ENCODE assay signal across 8 mouse cellular contexts in genomic region chr16:11983616-11984270, GRCm38 (mm10). TPM values are rescaled to one million over a fixed set of nuclear protein-coding genes. Genes with fewer than 3 reads are reported as not detected.
DNase-seq lines count a peak whose midpoint lies in the region; ATAC-seq and TF ChIP-seq lines count a peak whose summit lies in the region.

Shisa9 (plus strand) TSS chr16:11984113.

- H3K4me2 ChIP-seq in heart, embryonic 16.5 days (ENCODE audit: low read depth, low read length): peak within 1 kb of the TSS; percentile 96
- H3K4me2 ChIP-seq in stomach, postnatal 0 days (replicated peaks; ENCODE audit: low read depth): peak within 1 kb of the TSS; percentile 79

- TF ChIP-seq EP300 in stomach, postnatal 0 days (optimal IDR thresholded peaks at IDR 0.05): no peak

- no peak within 1 kb of the TSS for H3K27ac ChIP-seq in testis, adult 2 months (ENCODE audit: control insufficient read depth, insufficient read depth, low read depth, low read length)
- H3K27ac ChIP-seq in heart, embryonic 16.5 days (ENCODE audit: low read length): no peak within 1 kb of the TSS
- peak within 1 kb of the TSS; percentile 61; the same call in 1 of the 2 replicates for H3K27ac ChIP-seq in midbrain, embryonic 10.5 days (replicated peaks)
- no peak within 1 kb of the TSS for H3K27ac ChIP-seq in stomach, postnatal 0 days (replicated peaks)

- peak within 1 kb of the TSS; percentile 41 for H3K4me3 ChIP-seq in testis, adult 2 months (ENCODE audit: control insufficient read depth, low read depth, low read length)
- peak within 1 kb of the TSS; percentile 61 for H3K4me3 ChIP-seq in heart, embryonic 16.5 days (ENCODE audit: low read length)
- peak within 1 kb of the TSS; percentile 69 for H3K4me3 ChIP-seq in midbrain, embryonic 10.5 days
- H3K4me3 ChIP-seq in stomach, postnatal 0 days (ENCODE audit: low read depth, low read length): peak within 1 kb of the TSS; percentile 52

- H3K9ac ChIP-seq in heart, embryonic 16.5 days (ENCODE audit: low read length): peak within 1 kb of the TSS; percentile 58
- peak within 1 kb of the TSS; percentile 38; the same call in 1 of the 2 replicates for H3K9ac ChIP-seq in stomach, postnatal 0 days (ENCODE audit: low read length)

- DNase-seq in testis, postnatal 14 days (ENCODE audit: low spot score): no peak
- DNase-seq in embryo, embryonic 9.5 days (ENCODE audit: extremely low spot score): peak; percentile 64
- peak; percentile 58 to 60 for DNase-seq in layer of hippocampus, postnatal 36 days
- DNase-seq in midbrain, embryonic 10.5 days (ENCODE audit: low spot score): peak; percentile 60
- peak; percentile 19 for DNase-seq in stomach, postnatal 0 days (ENCODE audit: low spot score)
- DNase-seq in c-Kit-positive CD71-positive TER-119-positive erythroid progenitor cells, embryonic 14.5 days (ENCODE audit: low spot score): no peak

- under 1% methylated on average over 39 of the region's 42 CpGs for WGBS in heart, embryonic 16.5 days
- under 1% methylated on average over 34 of the region's 42 CpGs for WGBS in midbrain, embryonic 10.5 days
- WGBS in stomach, postnatal 0 days: under 1% methylated on average over 39 of the region's 42 CpGs

- H3K27me3 ChIP-seq in testis, adult 2 months (ENCODE audit: control insufficient read depth, insufficient read depth, low read length): no peaks in the 10 kb centered on the region
- peaks cover 78% of the 10 kb centered on the region for H3K27me3 ChIP-seq in heart, embryonic 16.5 days (ENCODE audit: control insufficient read depth, insufficient read depth, low read length)
- H3K27me3 ChIP-seq in midbrain, embryonic 10.5 days (ENCODE audit: low read depth, poor library complexity, severe bottlenecking): peaks cover 78% of the 10 kb centered on the region
- H3K27me3 ChIP-seq in stomach, postnatal 0 days (ENCODE audit: control insufficient read depth, insufficient read depth, low read length): peaks cover 20% of the 10 kb centered on the region

- peak; percentile 50 for ATAC-seq in heart, embryonic 16.5 days (replicated peaks; ENCODE audit: extremely low read depth, insufficient read depth, low FRiP score)
- no peak for ATAC-seq in stomach, postnatal 0 days (ENCODE audit: low FRiP score, low TSS enrichment)

- TF ChIP-seq CTCF in testis, adult 2 months (IDR thresholded peaks at IDR 0.05; ENCODE audit: control insufficient read depth, insufficient read depth, insufficient replicate concordance, low read depth, low read length): no peak
- TF ChIP-seq CTCF in stomach, postnatal 0 days (IDR thresholded peaks at IDR 0.05; ENCODE audit: low read depth): no peak

- H3K36me3 ChIP-seq in testis, adult 2 months (ENCODE audit: control insufficient read depth, insufficient read depth, low read length): no peaks in the 10 kb centered on the region
- no peaks in the 10 kb centered on the region for H3K36me3 ChIP-seq in heart, embryonic 16.5 days (ENCODE audit: control insufficient read depth, insufficient read depth)
- no peaks in the 10 kb centered on the region for H3K36me3 ChIP-seq in midbrain, embryonic 10.5 days
- no peaks in the 10 kb centered on the region for H3K36me3 ChIP-seq in stomach, postnatal 0 days (ENCODE audit: control insufficient read depth, insufficient read depth, low read length)

- no peaks in the 10 kb centered on the region for H3K9me3 ChIP-seq in heart, embryonic 16.5 days (replicated peaks; ENCODE audit: control insufficient read depth, low read length)
- H3K9me3 ChIP-seq in midbrain, embryonic 10.5 days (replicated peaks): no peaks in the 10 kb centered on the region
- no peaks in the 10 kb centered on the region for H3K9me3 ChIP-seq in stomach, postnatal 0 days (ENCODE audit: control insufficient read depth, low read length)

- no peak for TF ChIP-seq POLR2A in testis, adult 2 months (IDR thresholded peaks at IDR 0.05; ENCODE audit: control insufficient read depth, low read depth, low read length)

- H3K4me1 ChIP-seq in testis, adult 2 months (ENCODE audit: control insufficient read depth, insufficient read depth, low read length): peaks cover 7% of the 10 kb centered on the region
- peaks cover 10% of the 10 kb centered on the region for H3K4me1 ChIP-seq in heart, embryonic 16.5 days (ENCODE audit: control insufficient read depth, insufficient read depth, low read length)
- peaks cover 30% of the 10 kb centered on the region for H3K4me1 ChIP-seq in midbrain, embryonic 10.5 days
- no peaks in the 10 kb centered on the region for H3K4me1 ChIP-seq in stomach, postnatal 0 days (replicated peaks; ENCODE audit: control insufficient read depth, insufficient read depth)

RNA-seq across cellular contexts. Expression of gene Shisa9, which starts in this region (rescaled TPM):
- polyA plus RNA-seq in testis, adult 2 months (2012; rRNA removed): 0.18 and 0.23 TPM in 2 replicates
- 0.59 and 0.77 TPM in 2 replicates for polyA plus RNA-seq in heart, embryonic 16.5 days (2015; fragmentation: Nextera tagmentation; extraction: Ambion mirVana)
- total RNA-seq in layer of hippocampus, postnatal 36 days (2021): 10 to 100 TPM; 51.9 to 57.4 TPM
- 0.10 and 0.30 TPM in 2 replicates for polyA plus RNA-seq in midbrain, embryonic 10.5 days (2016; fragmentation: Nextera tagmentation; extraction: Ambion mirVana)
- 0.22 and 0.64 TPM in 2 replicates for polyA plus RNA-seq in stomach, postnatal 0 days (2015; fragmentation: Nextera tagmentation; extraction: Ambion mirVana)

Comparison
In these comparisons a context has a peak if more than half of its experiments do, and no peak if none do; other contexts are left out.
1. Peak in ATAC-seq, H3K4me3 ChIP-seq, H3K9ac ChIP-seq and H3K4me2 ChIP-seq in heart, embryonic 16.5 days; RNA of the gene not detected or under 1 TPM.
2. Peak in DNase-seq, H3K4me3 ChIP-seq and H3K27ac ChIP-seq in midbrain, embryonic 10.5 days; RNA of the gene not detected or under 1 TPM.
3. Peak in DNase-seq, H3K4me3 ChIP-seq, H3K9ac ChIP-seq and H3K4me2 ChIP-seq in stomach, postnatal 0 days; RNA of the gene not detected or under 1 TPM.
4. DNase-seq: peak in embryo, embryonic 9.5 days (single experiment) and layer of hippocampus, postnatal 36 days (2 of 2); none in testis, postnatal 14 days (single experiment) and c-Kit-positive CD71-positive TER-119-positive erythroid progenitor cells, embryonic 14.5 days (single experiment).
5. Peak in every context shown above with its lines, with median percentiles within 50 percentile points of each other: H3K4me3 ChIP-seq.